Mouse (Mus musculus) erythroblast, embryonic 14.5 days (primary cell): ENCODE measurements around the gene A930018P22Rik.

Experiments
- GATA1 ChIP-seq: IDR thresholded peaks from 2 replicates; pipeline ENCODE4 v1.6.1; 2012; ENCODE audit warnings: low read length, inconsistent platforms, mixed read lengths
- TAL1 ChIP-seq: IDR thresholded peaks from 3 replicates; pipeline ENCODE4 v1.6.1; 2012; ENCODE audit warnings: low read length, inconsistent platforms, mixed read lengths

DNA sequence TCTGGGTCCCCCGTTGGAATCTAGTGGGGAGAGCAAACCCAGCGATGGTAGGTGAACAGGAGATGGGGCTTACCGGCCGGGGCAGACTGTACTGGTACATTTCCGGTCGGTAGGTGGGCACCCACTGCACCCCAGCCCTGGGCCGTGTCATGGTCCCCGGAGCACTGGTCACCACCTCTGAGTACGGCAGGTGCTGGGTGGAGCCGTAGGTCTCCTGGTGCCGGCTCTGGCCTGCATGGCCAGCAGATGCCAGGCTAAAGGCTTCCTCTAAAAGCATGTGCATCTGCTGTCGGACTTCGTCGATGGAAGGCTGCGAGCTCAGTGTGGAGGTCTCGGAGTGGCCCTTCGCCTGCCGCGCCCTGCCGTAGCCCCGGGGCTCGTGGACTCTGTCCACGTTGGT, 45.2 kb downstream of the A930018P22Rik start:
- TF ChIP-seq GATA1 (no peak), TAL1 (no peak)
